Mouse (Mus musculus) right cerebral cortex, postnatal 36 days (tissue): ENCODE measurements at regions not wholly inside any gene's neighbourhood (a gene's known extent, or its start where the extent isn't known, plus 50 kb on each side); places are given as distances from the start of the nearest gene placed in this dataset.

Source experiments
- DNase-seq, 2 experiments: peaks; one replicate each; pipeline ENCODE4 v3.0.0; 2022; ENCODE audit warnings: low spot score in 2 of 2, mixed read lengths in 1 of 2

DNA sequence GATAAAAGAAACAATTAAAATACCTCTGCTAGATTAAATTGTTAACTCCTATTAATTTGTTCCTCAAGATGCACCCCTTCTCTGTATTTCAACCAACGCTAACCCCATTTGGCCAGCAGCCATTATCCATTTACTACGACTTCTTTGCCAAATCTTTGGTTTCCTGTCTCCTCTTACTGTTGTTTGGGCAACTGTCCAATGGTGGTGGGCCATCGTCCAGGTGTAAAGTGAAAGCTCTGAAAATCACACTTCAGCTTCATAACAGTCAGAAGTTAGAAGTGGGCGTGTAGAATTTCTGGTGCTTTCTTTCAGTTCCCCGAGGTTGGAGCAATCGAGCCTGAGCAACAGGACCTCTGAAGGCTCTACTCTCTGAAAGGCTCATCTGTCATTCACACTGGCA lies 66.8 kb upstream of the Zbtb20 start:
- no peak for DNase-seq

GRCm38 (mm10) chr16:42807536-42807935 lies 68.1 kb upstream of the Zbtb20 start:
- no peak for DNase-seq

GRCm38 (mm10) chr16:42803609-42804008 lies 72.1 kb upstream of the Zbtb20 start:
- DNase-seq: no peak

DNA sequence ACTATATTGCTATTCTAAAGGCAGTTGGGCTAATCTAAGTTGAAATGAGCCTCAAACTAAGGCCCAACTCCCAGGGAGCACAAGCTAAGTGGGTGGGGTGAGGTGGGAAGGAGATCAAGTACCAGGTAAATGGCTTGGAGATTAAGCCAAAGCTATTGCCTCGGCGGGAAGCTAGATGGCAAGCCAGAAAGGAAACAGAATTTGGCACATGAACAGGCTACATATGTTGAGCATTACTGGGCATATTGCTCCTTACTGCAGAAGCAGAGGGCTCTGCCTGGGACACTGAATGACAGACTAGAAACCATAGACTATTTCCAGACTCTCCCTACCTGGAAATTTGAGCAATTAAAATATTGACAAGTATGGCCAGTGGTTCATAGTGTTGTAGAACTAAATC lies 83.1 kb upstream of the Zbtb20 start:
- no peak for DNase-seq

DNA sequence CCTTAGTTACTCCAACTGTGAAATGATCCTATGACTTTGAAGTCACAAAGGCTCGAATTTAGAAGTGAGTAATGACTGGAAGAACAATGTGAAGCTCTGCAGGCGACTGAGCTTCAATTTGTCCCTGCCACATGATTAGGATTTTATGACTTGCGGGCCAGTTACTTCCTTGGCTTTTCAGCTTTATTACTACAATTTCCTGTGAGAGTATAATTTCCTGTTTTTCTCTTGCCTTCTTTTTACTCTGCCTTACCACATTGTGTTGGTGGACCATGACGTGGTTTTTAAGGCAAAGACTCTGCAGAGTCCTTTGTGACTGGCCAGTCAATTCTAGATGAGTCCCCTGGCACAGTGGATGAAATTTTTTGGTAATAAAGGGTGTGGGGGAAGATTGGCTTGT lies 91.0 kb upstream of the Zbtb20 start:
- no peak for DNase-seq

- no peak for DNase-seq
Measured at GRCm38 (mm10) chr16:42784031-42784430, 91.7 kb upstream of the Zbtb20 start.

- peak; percentile 9 to 39 for DNase-seq
Measured at GRCm38 (mm10) chr16:42782091-42782679, 93.5 kb upstream of the Zbtb20 start.

- no peak for DNase-seq
Measured at GRCm38 (mm10) chr16:42781096-42782071, 94.3 kb upstream of the Zbtb20 start.

- DNase-seq: no peak
Measured at GRCm38 (mm10) chr16:42779957-42780356, 95.7 kb upstream of the Zbtb20 start.

DNA sequence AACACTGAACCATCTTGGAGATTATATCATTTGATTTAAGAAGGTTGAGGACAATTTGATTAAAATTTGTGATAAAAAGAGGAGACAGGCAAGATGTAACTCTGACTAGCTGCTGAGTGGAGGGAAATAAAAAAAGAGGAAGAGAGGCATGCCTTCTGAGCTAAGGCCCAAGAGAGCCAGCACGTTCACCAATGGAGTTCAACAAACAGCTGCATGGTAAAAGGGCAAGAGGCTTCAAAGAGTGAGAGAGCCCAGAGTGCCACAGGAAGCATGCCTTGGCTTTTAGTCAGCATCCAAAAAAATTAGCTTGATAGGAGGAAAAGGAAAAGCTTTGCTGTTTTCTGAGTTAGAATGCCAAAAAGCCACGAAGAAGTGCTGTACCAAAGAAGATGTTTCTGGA lies 103.0 kb upstream of the Zbtb20 start:
- DNase-seq: no peak

DNA sequence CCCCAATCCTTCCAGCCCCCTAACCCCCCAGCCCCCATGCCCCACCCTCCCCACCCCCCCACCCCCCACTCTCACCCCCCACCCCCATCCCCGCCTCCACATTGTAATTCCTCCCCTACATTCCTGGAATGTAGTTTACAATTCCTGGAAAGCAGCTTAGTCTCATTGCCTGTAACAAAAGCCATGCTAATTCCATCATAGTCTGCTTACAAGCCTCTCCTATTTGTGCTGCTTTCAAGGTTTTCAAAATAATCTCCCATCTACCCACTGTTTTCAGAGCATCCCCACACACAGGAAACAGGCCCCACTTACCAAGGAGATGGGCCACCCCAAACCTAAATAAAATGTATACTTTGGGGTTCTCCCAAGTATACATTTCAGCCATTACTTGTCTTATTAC lies 105.5 kb upstream of the Zbtb20 start:
- no peak for DNase-seq

DNA sequence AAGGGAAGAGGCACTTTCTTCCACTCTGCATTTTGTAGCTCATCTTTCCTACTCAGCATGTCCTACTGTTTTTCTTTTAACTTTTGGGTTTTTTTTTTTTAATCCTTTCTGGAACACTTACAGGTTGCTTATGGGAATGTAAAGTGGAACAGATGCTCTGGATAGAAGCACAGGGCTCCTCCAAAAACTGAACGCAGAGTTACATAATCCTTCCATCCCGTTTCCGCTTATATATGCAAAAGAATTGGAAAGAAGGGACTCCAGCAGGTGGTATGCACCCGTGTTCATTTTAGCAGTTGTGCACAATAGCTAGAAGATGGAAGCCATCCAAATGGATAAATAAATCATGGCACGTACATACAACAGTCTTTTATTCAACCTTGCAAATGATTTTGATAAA lies 127.0 kb upstream of the Zbtb20 start:
- peak in 1 of 2 experiments; percentile 43 for DNase-seq

- peak; percentile 12 to 41 for DNase-seq
Measured at GRCm38 (mm10) chr16:42745943-42746675, 129.6 kb upstream of the Zbtb20 start.

DNA sequence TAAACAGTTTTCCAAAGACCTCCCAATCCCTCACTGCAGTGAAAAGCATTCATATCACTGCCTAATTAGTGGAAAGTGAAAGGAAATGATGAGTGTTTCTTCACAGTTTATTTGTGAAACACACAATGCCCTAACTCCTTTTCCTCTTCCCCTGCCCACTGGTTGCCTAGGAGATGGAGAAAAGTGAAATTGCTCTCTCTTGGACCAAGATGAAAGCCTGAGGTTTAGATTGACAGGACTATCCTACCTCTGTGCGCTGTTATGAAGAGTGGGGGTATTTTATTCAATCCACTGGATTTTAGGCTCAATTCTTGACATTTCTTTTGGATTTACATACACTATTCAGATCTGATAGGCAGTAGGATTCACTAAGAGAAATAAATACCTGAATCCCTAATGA lies 132.1 kb upstream of the Zbtb20 start:
- DNase-seq: no peak

- no peak for DNase-seq
Measured at GRCm38 (mm10) chr16:42743120-42743519, 132.6 kb upstream of the Zbtb20 start.

GRCm38 (mm10) chr16:42727826-42728225 lies 147.9 kb upstream of the Zbtb20 start:
- DNase-seq: no peak

GRCm38 (mm10) chr16:42719915-42720314 lies 155.8 kb upstream of the Zbtb20 start:
- no peak for DNase-seq

DNA sequence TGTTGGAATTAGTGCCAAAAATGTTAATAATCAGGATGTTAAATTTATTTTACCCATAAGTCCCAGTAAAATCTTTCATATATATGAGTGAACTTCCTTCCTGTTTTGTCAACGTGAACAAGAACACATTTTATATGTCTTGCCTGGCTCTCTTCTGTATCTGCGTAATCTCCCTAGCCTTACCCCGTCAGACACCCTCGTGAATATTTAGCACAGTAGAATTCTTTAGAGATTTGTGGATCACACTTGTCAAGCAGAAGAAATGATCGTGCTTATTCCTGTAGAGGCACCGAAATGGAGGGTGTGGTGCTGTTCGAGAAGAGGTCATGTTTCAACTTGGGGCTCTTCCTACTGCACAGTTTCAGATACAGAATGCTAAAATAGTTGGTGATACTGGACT lies 157.2 kb upstream of the Zbtb20 start:
- DNase-seq: no peak

DNA sequence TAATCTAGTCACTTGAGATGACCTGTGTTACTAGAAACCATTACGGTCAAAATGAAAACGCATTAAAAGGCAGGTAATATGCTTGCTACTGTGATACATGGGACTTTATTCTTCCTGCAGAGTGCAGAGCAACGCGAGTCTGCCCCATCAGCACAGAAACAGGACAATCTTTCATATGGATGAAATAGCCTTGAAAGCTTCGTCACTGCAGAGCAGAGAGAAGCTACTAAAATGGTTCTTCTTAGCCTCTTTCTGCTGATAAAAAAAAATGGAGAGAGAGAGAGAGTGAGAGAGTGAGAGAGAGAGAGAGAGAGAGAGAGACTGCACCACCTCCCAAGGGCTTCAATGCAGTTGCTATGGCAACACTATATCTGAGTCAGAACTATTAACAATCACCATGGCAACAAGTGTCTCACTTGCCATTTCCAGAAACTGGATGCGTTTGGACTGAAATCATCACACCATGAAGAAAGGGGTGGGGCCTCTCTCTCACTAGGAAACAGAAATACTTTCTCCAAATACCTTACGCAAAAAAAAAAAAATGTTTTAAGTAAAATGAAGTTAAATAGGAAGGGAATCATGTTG lies 157.8 kb upstream of the Zbtb20 start:
- DNase-seq: peak; percentile 46 to 63

DNA sequence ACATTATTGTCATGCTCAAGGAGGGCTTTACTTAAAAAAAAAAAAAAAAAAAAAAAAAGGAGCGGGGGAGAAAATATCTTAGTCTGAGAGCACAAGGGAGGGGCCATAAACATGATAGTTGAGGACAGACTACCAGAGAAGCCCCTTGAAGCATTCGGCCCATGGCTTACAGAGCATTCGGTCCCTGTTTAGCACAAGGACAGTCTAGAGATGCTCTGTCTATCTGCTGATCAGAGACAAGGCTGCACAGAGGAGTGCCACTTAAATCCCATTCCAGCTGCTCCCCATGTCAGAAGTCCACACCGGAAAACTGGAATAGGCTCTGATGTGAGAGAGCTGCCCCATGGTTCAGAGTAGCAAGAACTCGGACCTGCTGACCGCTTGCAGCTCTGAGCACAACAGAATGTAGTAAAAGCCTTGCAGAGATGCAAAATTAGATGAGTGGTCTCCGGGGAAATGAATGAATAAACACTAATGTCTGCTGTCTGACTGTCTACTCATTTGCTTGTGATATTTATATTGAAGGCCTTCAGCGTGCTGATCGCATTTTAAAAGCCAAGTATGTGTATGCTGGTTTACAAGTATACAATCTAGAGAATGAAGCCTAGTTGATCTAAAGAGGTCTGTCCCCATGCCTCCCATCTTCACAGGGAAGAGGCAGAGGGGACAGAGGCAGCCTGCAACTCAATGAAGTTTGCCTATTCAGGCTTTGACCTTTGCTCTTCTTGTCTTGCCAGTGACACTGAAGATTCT lies 158.4 kb upstream of the Zbtb20 start:
- DNase-seq: no peak

DNA sequence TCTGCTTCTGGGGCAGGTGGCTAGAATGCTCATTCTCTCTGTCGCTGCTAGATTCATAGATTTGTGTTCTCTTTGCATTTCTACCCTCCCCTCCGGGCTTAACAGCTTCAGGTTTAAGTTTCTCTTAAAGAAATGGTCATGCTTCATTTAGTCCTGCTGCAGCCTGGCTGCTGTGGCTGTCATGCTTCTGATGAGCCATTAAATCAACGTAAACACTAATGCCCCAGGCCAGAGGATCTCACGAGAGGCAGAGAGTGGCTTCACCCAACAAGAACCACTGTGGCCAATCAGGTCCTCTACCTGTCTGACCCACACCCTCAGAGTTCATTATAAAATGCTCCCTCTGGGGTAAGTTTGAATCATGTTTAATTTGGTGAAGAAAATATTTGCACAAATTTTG lies 173.0 kb upstream of the Zbtb20 start:
- DNase-seq: no peak
